Mouse (Mus musculus): ENCODE results near the gene Gstt4. TPM values are rescaled to one million over a fixed set of nuclear protein-coding genes. Genes with fewer than 3 reads are reported as not detected.
A peak's percentile ranks its signal among the peaks of the same experiment; 100 is the strongest.
"Not testable (repeated sequence)": the region's sequence is repeated elsewhere in the genome, so short reads cannot be mapped to it uniquely, and the experiment has no call there.

The Gstt4 gene
- not detected for polyA plus RNA-seq (2017; shearing (Covaris generic))

- no peak for ATAC-seq
Observed at GRCm38 (mm10) chr10:75822443-75822842, at the start of gene Gstt4. Gstt4 (minus strand) TSS chr10:75822543.

GRCm38 (mm10) chr10:75861587-75861986, 39.2 kb upstream of the Gstt4 start:
- no peak for ATAC-seq

GRCm38 (mm10) chr10:75860746-75861145, 38.4 kb upstream of the Gstt4 start:
- ATAC-seq: no peak

GRCm38 (mm10) chr10:75859786-75860470, 37.6 kb upstream of the Gstt4 start, which contains the start of gene Mif:
Mif (minus strand) TSS chr10:75860240.
- ATAC-seq: peak; percentile 98

GRCm38 (mm10) chr10:75859107-75859746, 36.9 kb upstream of the Gstt4 start:
- ATAC-seq: peak; percentile 16

GRCm38 (mm10) chr10:75857598-75857997, 35.3 kb upstream of the Gstt4 start:
- no peak for ATAC-seq

GRCm38 (mm10) chr10:75856976-75857375, 34.6 kb upstream of the Gstt4 start:
- ATAC-seq: no peak

GRCm38 (mm10) chr10:75856155-75856907, 34.0 kb upstream of the Gstt4 start:
- no peak for ATAC-seq

- no peak for ATAC-seq
Observed at GRCm38 (mm10) chr10:75855416-75855981, 33.2 kb upstream of the Gstt4 start.

GRCm38 (mm10) chr10:75854791-75855190, 32.4 kb upstream of the Gstt4 start:
- no peak for ATAC-seq

GRCm38 (mm10) chr10:75854096-75854495, 31.8 kb upstream of the Gstt4 start:
- ATAC-seq: no peak

- ATAC-seq: peak; percentile 90
Observed at GRCm38 (mm10) chr10:75853452-75853851, 31.1 kb upstream of the Gstt4 start.

GRCm38 (mm10) chr10:75852539-75853125, 30.3 kb upstream of the Gstt4 start:
- ATAC-seq: no peak

GRCm38 (mm10) chr10:75851681-75852080, 29.3 kb upstream of the Gstt4 start:
- no peak for ATAC-seq

- no peak for ATAC-seq
Observed at GRCm38 (mm10) chr10:75851076-75851475, 28.7 kb upstream of the Gstt4 start.

GRCm38 (mm10) chr10:75848382-75848781, 26.0 kb upstream of the Gstt4 start:
- ATAC-seq: no peak

GRCm38 (mm10) chr10:75845306-75845930, 23.1 kb upstream of the Gstt4 start:
- no peak for ATAC-seq

GRCm38 (mm10) chr10:75844800-75845199, 22.5 kb upstream of the Gstt4 start:
- ATAC-seq: no peak

GRCm38 (mm10) chr10:75843898-75844297, 21.6 kb upstream of the Gstt4 start:
- ATAC-seq: not testable (repeated sequence)

GRCm38 (mm10) chr10:75839092-75839491, 16.7 kb upstream of the Gstt4 start:
- ATAC-seq: peak; percentile 48

GRCm38 (mm10) chr10:75837248-75837759, 15.0 kb upstream of the Gstt4 start, which contains the start of gene Gstt2:
Gstt2 (minus strand) TSS chr10:75837424.
- peak; percentile 5 for ATAC-seq

Data from CD4-positive, CD25-positive, alpha-beta regulatory T cell, adult 4 months (primary cell).